Mouse (Mus musculus): ENCODE results near the gene Col27a1. TPM values are rescaled to one million over a fixed set of nuclear protein-coding genes. Genes with fewer than 3 reads are reported as not detected.

The Col27a1 gene
- 14.1 and 15.5 TPM in 2 replicates for polyA plus RNA-seq (2012; rRNA removed)

DNA sequence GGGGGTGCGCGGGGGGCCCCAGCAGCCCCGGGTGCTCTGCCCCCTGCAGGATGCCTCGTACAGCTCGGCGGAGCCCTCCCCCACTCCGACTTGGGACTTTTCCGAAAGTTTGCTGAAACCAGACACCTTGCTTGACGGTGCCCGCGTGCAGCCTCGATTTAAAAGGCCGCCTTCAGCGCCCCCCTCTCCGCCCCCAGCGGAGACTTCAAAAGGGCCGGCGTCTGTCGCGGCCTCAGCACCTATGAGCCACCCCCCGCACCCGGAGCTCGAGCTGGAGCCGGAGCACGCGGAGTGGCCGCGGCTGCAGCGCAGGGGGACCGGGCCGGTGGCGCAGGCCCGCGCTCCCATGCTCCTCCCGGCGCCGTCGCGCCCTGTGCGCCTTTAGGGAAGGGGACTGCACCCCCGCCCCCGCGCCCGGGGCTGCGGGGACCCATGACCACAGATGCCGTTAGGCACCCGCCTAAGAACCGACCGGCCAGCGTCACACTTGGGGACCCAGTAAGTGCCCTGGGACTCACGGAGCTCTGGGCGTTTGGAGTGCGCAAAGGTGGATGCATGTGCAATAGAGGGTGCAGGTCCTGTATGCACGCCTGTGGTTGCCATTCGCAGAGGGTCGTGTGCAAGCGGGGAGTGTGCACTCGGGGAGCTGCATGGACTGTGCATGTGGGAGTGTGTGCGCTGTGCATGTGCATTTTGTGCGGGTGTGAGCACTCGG is at the start of gene Col27a1:
Gene Col27a1 (plus strand): TSS at position 98 of the 715 bp plus-strand sequence.
- peak; percentile 34 for DNase-seq

DNA sequence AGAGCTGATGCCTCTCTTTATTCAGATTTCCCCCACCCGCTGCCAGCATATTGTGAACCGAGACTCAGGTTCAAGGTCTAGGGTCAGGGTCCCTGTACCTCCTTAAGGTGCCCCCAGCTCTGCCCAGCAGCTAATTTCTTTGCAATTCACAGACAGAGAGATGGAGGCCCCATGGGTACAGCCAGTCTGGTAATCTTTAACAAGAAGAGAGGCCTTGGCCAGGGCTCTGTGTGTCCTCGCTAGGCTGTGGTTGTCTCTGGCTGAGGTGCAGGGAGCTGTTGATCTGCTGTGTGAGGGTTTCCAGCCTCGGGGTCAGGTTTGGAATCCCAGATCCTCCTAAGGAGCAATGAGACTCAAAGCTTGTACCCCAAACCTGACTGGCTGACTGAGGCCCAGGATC is 48.2 kb upstream of the Col27a1 start:
- Histone ChIP-seq H3K36me3 (ENCODE audit: control insufficient read depth, insufficient read depth, low read length) (no peaks in the 10 kb centered on the region), H3K27ac (ENCODE audit: control insufficient read depth, insufficient read depth, low read length) (no peak overlapping the region), H3K4me3 (ENCODE audit: control insufficient read depth, insufficient read depth, low read length) (no peak overlapping the region), H3K27me3 (ENCODE audit: control insufficient read depth, insufficient read depth, low read length) (no peaks in the 10 kb centered on the region), H3K4me1 (replicated peaks; ENCODE audit: control insufficient read depth, insufficient read depth, low read length) (peaks cover 12% of the 10 kb centered on the region)
- DNase-seq: no peak
- WGBS: 96% methylated on average over 4 of the region's 4 CpGs
- no peak for TF ChIP-seq CTCF (IDR thresholded peaks at IDR 0.05; ENCODE audit: borderline replicate concordance, control insufficient read depth, extremely low read depth, insufficient read depth, low read length, poor library complexity)
- TF ChIP-seq POLR2A (IDR thresholded peaks at IDR 0.05; ENCODE audit: control insufficient read depth, extremely low read depth, insufficient read depth, low read length, poor library complexity): no peak

More for the DNA sequence above, at the start of gene Col27a1:
- Histone ChIP-seq H3K4me3 (ENCODE audit: control insufficient read depth, insufficient read depth, low read length) (peak within 1 kb of the TSS; percentile 18), H3K27ac (ENCODE audit: control insufficient read depth, insufficient read depth, low read length) (no peak within 1 kb of the TSS), H3K4me1 (replicated peaks; ENCODE audit: control insufficient read depth, insufficient read depth, low read length) (peaks cover 31% of the 10 kb centered on the region), H3K36me3 (ENCODE audit: control insufficient read depth, insufficient read depth, low read length) (no peaks in the 10 kb centered on the region), H3K27me3 (ENCODE audit: control insufficient read depth, insufficient read depth, low read length) (no peaks in the 10 kb centered on the region; the same call in 1 of the 2 replicates)
- TF ChIP-seq CTCF (IDR thresholded peaks at IDR 0.05; ENCODE audit: borderline replicate concordance, control insufficient read depth, extremely low read depth, insufficient read depth, low read length, poor library complexity): peak; percentile 27; the same call in 1 of the 2 replicates
- no peak for TF ChIP-seq POLR2A (IDR thresholded peaks at IDR 0.05; ENCODE audit: control insufficient read depth, extremely low read depth, insufficient read depth, low read length, poor library complexity)
- WGBS: 2% methylated on average over 56 of the region's 61 CpGs

DNA sequence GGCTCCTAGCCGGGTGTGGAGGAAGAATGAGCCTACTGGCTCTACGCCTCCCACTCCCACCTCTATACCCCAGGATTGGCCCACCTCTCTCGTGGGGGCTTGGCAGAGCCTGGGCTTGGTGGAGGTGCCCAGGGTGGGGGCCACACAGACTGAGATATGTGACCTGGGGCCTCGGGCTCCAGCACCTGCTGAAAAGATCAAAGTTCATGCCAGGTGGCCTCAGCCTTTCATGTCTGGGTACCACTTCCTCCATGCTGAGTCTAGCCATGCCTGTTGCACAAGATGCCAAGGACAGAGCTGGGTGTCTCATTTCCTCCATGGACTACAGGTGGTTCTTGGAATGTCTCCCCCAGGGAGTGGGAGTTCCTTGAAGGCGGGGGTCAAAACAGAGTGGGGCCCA is 47.5 kb upstream of the Col27a1 start:
- TF ChIP-seq CTCF (IDR thresholded peaks at IDR 0.05; ENCODE audit: borderline replicate concordance, control insufficient read depth, extremely low read depth, insufficient read depth, low read length, poor library complexity): no peak
- no peak for TF ChIP-seq POLR2A (IDR thresholded peaks at IDR 0.05; ENCODE audit: control insufficient read depth, extremely low read depth, insufficient read depth, low read length, poor library complexity)
- Histone ChIP-seq H3K36me3 (ENCODE audit: control insufficient read depth, insufficient read depth, low read length) (no peaks in the 10 kb centered on the region), H3K27ac (ENCODE audit: control insufficient read depth, insufficient read depth, low read length) (no peak overlapping the region), H3K4me3 (ENCODE audit: control insufficient read depth, insufficient read depth, low read length) (no peak overlapping the region), H3K4me1 (replicated peaks; ENCODE audit: control insufficient read depth, insufficient read depth, low read length) (peaks cover 12% of the 10 kb centered on the region), H3K27me3 (ENCODE audit: control insufficient read depth, insufficient read depth, low read length) (no peaks in the 10 kb centered on the region)
- DNase-seq: peak; percentile 43
- 63% methylated on average over 5 of the region's 5 CpGs for WGBS

DNA sequence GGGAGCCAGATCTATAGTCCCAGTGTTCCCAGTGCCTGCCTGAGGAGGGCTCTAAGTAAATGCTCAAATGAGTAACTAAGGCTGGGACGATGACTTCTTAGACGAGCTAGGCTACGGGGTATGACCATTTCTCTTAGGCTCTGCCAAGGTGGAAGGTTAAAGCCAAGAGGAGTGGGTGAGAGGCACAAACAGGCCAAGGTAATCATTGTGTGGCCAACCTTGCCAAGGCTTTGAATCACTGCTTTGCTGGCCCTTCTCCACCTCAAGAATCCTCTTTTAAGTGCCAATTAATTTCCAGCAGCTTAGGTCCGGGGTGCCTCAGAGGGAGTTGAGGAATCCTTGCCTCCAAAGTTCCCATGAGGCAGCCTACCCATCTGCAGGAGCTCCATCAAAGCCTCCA is 43.7 kb upstream of the Col27a1 start:
- no peaks in the 10 kb centered on the region for H3K27me3 ChIP-seq (ENCODE audit: control insufficient read depth, insufficient read depth, low read length)
- WGBS: 86% methylated on average over 4 of the region's 4 CpGs
- peaks cover 12% of the 10 kb centered on the region for H3K4me1 ChIP-seq (replicated peaks; ENCODE audit: control insufficient read depth, insufficient read depth, low read length)
- no peak for DNase-seq
- H3K27ac ChIP-seq (ENCODE audit: control insufficient read depth, insufficient read depth, low read length): no peak overlapping the region
- H3K4me3 ChIP-seq (ENCODE audit: control insufficient read depth, insufficient read depth, low read length): no peak overlapping the region
- no peak for TF ChIP-seq CTCF (IDR thresholded peaks at IDR 0.05; ENCODE audit: borderline replicate concordance, control insufficient read depth, extremely low read depth, insufficient read depth, low read length, poor library complexity)
- TF ChIP-seq POLR2A (IDR thresholded peaks at IDR 0.05; ENCODE audit: control insufficient read depth, extremely low read depth, insufficient read depth, low read length, poor library complexity): no peak
- H3K36me3 ChIP-seq (ENCODE audit: control insufficient read depth, insufficient read depth, low read length): no peaks in the 10 kb centered on the region

DNA sequence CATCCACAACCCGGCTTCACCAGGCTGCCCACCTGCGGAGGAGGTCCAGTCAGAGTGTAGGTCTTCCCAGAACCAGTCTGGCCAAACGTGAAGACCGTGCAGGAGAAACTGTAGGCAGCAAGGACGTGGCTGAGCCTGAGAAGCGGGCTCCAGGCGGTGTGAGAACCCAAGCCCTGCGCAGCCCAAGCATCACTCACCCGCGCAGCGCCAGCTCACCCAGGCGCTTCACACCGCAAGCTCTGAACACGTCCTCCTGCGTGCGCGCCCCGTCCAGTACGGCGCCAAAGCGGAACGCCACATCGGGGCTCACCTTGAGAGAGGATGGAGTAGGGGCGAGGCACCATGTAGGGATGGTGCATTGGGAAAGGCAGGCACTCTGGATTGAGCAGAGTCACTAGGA is 42.7 kb upstream of the Col27a1 start:
- no peak for DNase-seq
- WGBS: 58% methylated on average over 24 of the region's 24 CpGs
- Histone ChIP-seq H3K4me3 (ENCODE audit: control insufficient read depth, insufficient read depth, low read length) (no peak overlapping the region), H3K27me3 (ENCODE audit: control insufficient read depth, insufficient read depth, low read length) (no peaks in the 10 kb centered on the region), H3K27ac (ENCODE audit: control insufficient read depth, insufficient read depth, low read length) (no peak overlapping the region), H3K4me1 (replicated peaks; ENCODE audit: control insufficient read depth, insufficient read depth, low read length) (peaks cover 8% of the 10 kb centered on the region), H3K36me3 (ENCODE audit: control insufficient read depth, insufficient read depth, low read length) (no peaks in the 10 kb centered on the region)
- TF ChIP-seq POLR2A (IDR thresholded peaks at IDR 0.05; ENCODE audit: control insufficient read depth, extremely low read depth, insufficient read depth, low read length, poor library complexity): no peak
- no peak for TF ChIP-seq CTCF (IDR thresholded peaks at IDR 0.05; ENCODE audit: borderline replicate concordance, control insufficient read depth, extremely low read depth, insufficient read depth, low read length, poor library complexity)

DNA sequence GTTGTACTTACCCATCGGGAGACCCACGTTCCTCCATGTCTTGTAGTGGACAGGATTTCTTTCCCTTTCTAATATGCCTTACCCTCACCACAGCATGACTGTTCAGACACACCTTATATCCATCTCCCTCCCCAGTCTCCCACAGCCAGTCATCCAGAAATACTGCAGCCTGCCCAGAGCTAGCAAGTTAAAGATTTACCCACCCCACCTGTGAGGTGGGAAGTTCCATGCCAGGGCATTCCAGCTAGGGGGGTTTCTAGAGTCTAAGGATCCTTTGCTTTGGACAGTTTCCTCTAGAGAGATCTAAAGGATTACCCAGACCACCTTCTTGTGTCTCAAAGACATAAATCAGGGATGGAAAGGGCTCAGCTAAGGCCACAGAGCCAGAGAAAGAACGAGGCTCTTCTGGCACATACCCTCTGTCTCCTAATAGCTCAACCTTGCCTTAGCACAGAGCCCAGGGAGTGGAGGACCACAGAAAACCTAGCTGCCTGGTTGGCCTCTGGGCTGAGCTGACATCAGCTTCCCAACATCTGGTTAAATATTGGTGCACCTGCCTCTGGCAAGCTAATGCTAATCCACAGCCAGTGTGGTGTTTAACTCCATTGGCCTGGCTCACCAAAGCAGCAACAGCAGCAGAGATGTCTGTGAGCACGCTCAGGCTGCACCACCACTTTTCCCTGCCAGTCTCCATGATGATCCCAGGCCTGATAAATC is 41.7 kb upstream of the Col27a1 start, which contains the start of gene Kif12:
Gene Kif12 (minus strand): TSS at position 163 of the 717 bp plus-strand sequence.
- WGBS: 83% methylated on average over 4 of the region's 4 CpGs
- no peaks in the 10 kb centered on the region for H3K4me1 ChIP-seq (replicated peaks; ENCODE audit: control insufficient read depth, insufficient read depth, low read length)
- no peak within 1 kb of the TSS for H3K4me3 ChIP-seq (ENCODE audit: control insufficient read depth, insufficient read depth, low read length)
- no peaks in the 10 kb centered on the region for H3K27me3 ChIP-seq (ENCODE audit: control insufficient read depth, insufficient read depth, low read length)
- TF ChIP-seq CTCF (IDR thresholded peaks at IDR 0.05; ENCODE audit: borderline replicate concordance, control insufficient read depth, extremely low read depth, insufficient read depth, low read length, poor library complexity) (no peak), POLR2A (IDR thresholded peaks at IDR 0.05; ENCODE audit: control insufficient read depth, extremely low read depth, insufficient read depth, low read length, poor library complexity) (no peak)
- DNase-seq: no peak
- H3K36me3 ChIP-seq (ENCODE audit: control insufficient read depth, insufficient read depth, low read length): no peaks in the 10 kb centered on the region
- no peak within 1 kb of the TSS for H3K27ac ChIP-seq (ENCODE audit: control insufficient read depth, insufficient read depth, low read length)
